Mouse (Mus musculus) MEL (cell line): ENCODE measurements around the gene Secisbp2. TPM values are rescaled to one million over a fixed set of nuclear protein-coding genes. Genes with fewer than 3 reads are reported as not detected.

Experiments
- DNase-seq: peaks from one replicate; pipeline ENCODE4 v3.0.0; 2011; ENCODE audit warnings: low read depth, low spot score
- H3K27ac ChIP-seq: 2 replicates; pipeline ENCODE4 v1.5.1; 2012; ENCODE audit warnings: low read depth, mild to moderate bottlenecking, control low read depth, low read length, moderate library complexity; ENCODE audit not compliant: control insufficient read depth
- H3K27me3 ChIP-seq, 2 experiments: fragments of 150-350 bp in 1 of 2; sonication (generic) in 1 of 2; 2 replicates each; pipeline ENCODE4 v1.6.1; 2012; ENCODE audit warnings: low read length in 2 of 2, mild to moderate bottlenecking in 2 of 2, improper control_type of control experiment in 1 of 2, moderate library complexity in 1 of 2; ENCODE audit not compliant: insufficient read depth in 2 of 2, control insufficient read depth in 1 of 2
- H3K36me3 ChIP-seq, 2 experiments: 2 replicates each; pipeline ENCODE4 v1.6.1; 2012 to 2014; ENCODE audit warnings: low read length in 2 of 2, improper control_type of control experiment in 1 of 2, inconsistent platforms in 1 of 2, mild to moderate bottlenecking in 1 of 2; ENCODE audit not compliant: insufficient read depth in 2 of 2, control insufficient read depth in 1 of 2
- H3K4me1 ChIP-seq, 2 experiments: fragments of 150-350 bp in 1 of 2; sonication (generic) in 1 of 2; 2 replicates each; pipeline ENCODE4 v1.6.1; 2012; ENCODE audit warnings: low read length in 2 of 2, improper control_type of control experiment in 1 of 2, mild to moderate bottlenecking in 1 of 2; ENCODE audit not compliant: insufficient read depth in 2 of 2, control insufficient read depth in 1 of 2
- H3K4me3 ChIP-seq, 2 experiments: fragments of 150-350 bp in 1 of 2; sonication (generic) in 1 of 2; 2 replicates each; pipeline ENCODE4 v1.5.1; 2012; ENCODE audit warnings: low read depth in 2 of 2, low read length in 2 of 2, mild to moderate bottlenecking in 2 of 2, moderate library complexity in 2 of 2, control low read depth in 1 of 2, improper control_type of control experiment in 1 of 2; ENCODE audit not compliant: control insufficient read depth in 1 of 2, insufficient read depth in 1 of 2
- H3K79me2 ChIP-seq: 2 replicates; pipeline ENCODE4 v1.6.1; 2012; ENCODE audit warnings: mild to moderate bottlenecking, low read length, moderate library complexity; ENCODE audit not compliant: control insufficient read depth, poor library complexity, insufficient read depth
- H3K9ac ChIP-seq: 2 replicates; pipeline ENCODE4 v1.6.1; 2012; ENCODE audit warnings: low read depth, mild to moderate bottlenecking, control low read depth, low read length, moderate library complexity; ENCODE audit not compliant: control insufficient read depth, poor library complexity, severe bottlenecking
- H3K9me3 ChIP-seq: fragments of 150-350 bp; sonication (generic); replicated peaks from 2 replicates; pipeline ENCODE4 v1.6.1; 2012; ENCODE audit warnings: mild to moderate bottlenecking, low read length, improper control_type of control experiment, moderate library complexity; ENCODE audit not compliant: insufficient read depth
- BHLHE40 ChIP-seq: IDR thresholded peaks from 2 replicates; pipeline ENCODE4 v1.6.1; 2012; ENCODE audit warnings: low read depth, mild to moderate bottlenecking, inconsistent platforms, low read length, improper control_type of control experiment, borderline replicate concordance
- CHD1 ChIP-seq: IDR thresholded peaks from 2 replicates; pipeline ENCODE4 v1.6.1; 2012; ENCODE audit warnings: low read depth, mild to moderate bottlenecking, inconsistent platforms, low read length, improper control_type of control experiment
- CHD2 ChIP-seq: IDR thresholded peaks from 2 replicates; pipeline ENCODE4 v1.6.1; 2011; ENCODE audit warnings: low read length, improper control_type of control experiment
- CTCF ChIP-seq, 3 experiments: IDR thresholded peaks in 2 of 3; conservative IDR thresholded peaks in 1 of 3; 2 replicates each; pipeline ENCODE4 v1.5.1; 2011 to 2012; ENCODE audit warnings: low read length in 3 of 3, low read depth in 2 of 3, mild to moderate bottlenecking in 2 of 3, improper control_type of control experiment in 1 of 3, inconsistent platforms in 1 of 3, mixed read lengths in 1 of 3, moderate library complexity in 1 of 3; ENCODE audit not compliant: control insufficient read depth in 1 of 3, insufficient read depth in 1 of 3, poor library complexity in 1 of 3, severe bottlenecking in 1 of 3
- EP300 ChIP-seq, 2 experiments: IDR thresholded peaks; 2 replicates each; pipeline ENCODE4 v1.6.1; 2011; ENCODE audit warnings: improper control_type of control experiment in 2 of 2, low read length in 2 of 2, low read depth in 1 of 2, mild to moderate bottlenecking in 1 of 2
- ETS1 ChIP-seq: IDR thresholded peaks from 2 replicates; pipeline ENCODE4 v1.6.1; 2012; ENCODE audit warnings: low read depth, mild to moderate bottlenecking, inconsistent platforms, low read length, improper control_type of control experiment, moderate library complexity
- GATA1 ChIP-seq: IDR thresholded peaks from 2 replicates; pipeline ENCODE4 v1.6.1; 2011; ENCODE audit warnings: low read depth, low read length, improper control_type of control experiment
- HCFC1 ChIP-seq: IDR thresholded peaks from 2 replicates; pipeline ENCODE4 v1.6.1; 2012; ENCODE audit warnings: low read depth, mild to moderate bottlenecking, inconsistent platforms, low read length, improper control_type of control experiment, moderate library complexity
- JUND ChIP-seq: IDR thresholded peaks from 2 replicates; pipeline ENCODE4 v1.6.1; 2011; ENCODE audit warnings: low read depth, mild to moderate bottlenecking, improper control_type of control experiment, low read length
- KAT2A ChIP-seq: conservative IDR thresholded peaks from 2 replicates; pipeline ENCODE4 v1.6.1; 2012; ENCODE audit warnings: low read depth, low read length, improper control_type of control experiment, inconsistent platforms
- MAFK ChIP-seq: IDR thresholded peaks from 2 replicates; pipeline ENCODE4 v1.6.1; 2011; ENCODE audit warnings: low read depth, mild to moderate bottlenecking, low read length, improper control_type of control experiment, borderline replicate concordance
- MAX ChIP-seq: IDR thresholded peaks from 2 replicates; pipeline ENCODE4 v1.6.1; 2011; ENCODE audit warnings: low read length, improper control_type of control experiment
- MXI1 ChIP-seq: IDR thresholded peaks from 2 replicates; pipeline ENCODE4 v1.6.1; 2011; ENCODE audit warnings: mild to moderate bottlenecking, low read depth, low read length, improper control_type of control experiment
- MYC ChIP-seq: IDR thresholded peaks from 2 replicates; pipeline ENCODE4 v1.6.1; 2011; ENCODE audit warnings: low read depth, mild to moderate bottlenecking, low read length, improper control_type of control experiment, moderate library complexity
- RCOR1 ChIP-seq: IDR thresholded peaks from 2 replicates; pipeline ENCODE4 v1.6.1; 2012; ENCODE audit warnings: low read depth, mild to moderate bottlenecking, inconsistent platforms, low read length, improper control_type of control experiment
- SIN3A ChIP-seq: IDR thresholded peaks from 2 replicates; pipeline ENCODE4 v1.6.1; 2012; ENCODE audit warnings: low read length, improper control_type of control experiment, inconsistent platforms
- TAL1 ChIP-seq: IDR thresholded peaks from 2 replicates; pipeline ENCODE4 v1.6.1; 2012; ENCODE audit warnings: mild to moderate bottlenecking, inconsistent platforms, low read length, moderate library complexity, mixed read lengths
- TCF12 ChIP-seq: IDR thresholded peaks from 2 replicates; pipeline ENCODE4 v1.6.1; 2014; ENCODE audit warnings: low read depth, mild to moderate bottlenecking, inconsistent platforms, low read length, improper control_type of control experiment, moderate library complexity
- USF1 ChIP-seq: IDR thresholded peaks from 2 replicates; pipeline ENCODE4 v1.6.1; 2014; ENCODE audit warnings: low read depth, mild to moderate bottlenecking, inconsistent platforms, low read length, improper control_type of control experiment, moderate library complexity
- ZC3H11A ChIP-seq: IDR thresholded peaks from 2 replicates; pipeline ENCODE4 v1.6.1; 2012; ENCODE audit warnings: low read depth, mild to moderate bottlenecking, inconsistent platforms, low read length, improper control_type of control experiment
- polyA plus RNA-seq, 2 experiments: library from polyadenylated mRNA; stranded (reverse) in 1 of 2; unstranded in 1 of 2; fragments of >175 nt in 1 of 2; fragments of >200 nt in 1 of 2; gene quantifications; 2 replicates each; pipeline versions ENCODE4 v1.2.1 to v1.2.4; 2012; ENCODE audit warnings: low replicate concordance in 2 of 2, low read depth in 1 of 2; ENCODE audit not compliant: insufficient read length in 2 of 2, insufficient read depth in 1 of 2, missing spikeins in 1 of 2
- total RNA-seq: library from RNA; depleted of rRNA; stranded (reverse); fragments of 300-350 nt; gene quantifications from 2 replicates; pipeline ENCODE4 v1.2.3, GENCODE M21; 2012

The Secisbp2 gene
- total and polyA plus RNA-seq, 3 experiments: 26.0 to 76.4 (median 28.5) TPM

- TF ChIP-seq ETS1 (peak; percentile 32; the same call in 1 of the 2 replicates), CHD2 (no peak), TCF12 (0 out of 2 replicates have a peak, but pooled peaks have one; percentile 10)
- Histone ChIP-seq H3K27me3 (no peaks in the 10 kb centered on the region), H3K36me3 (peaks cover 2 to 21% of the 10 kb centered on the region in 2 experiments; a peak in 3 of 4 replicates), H3K27ac (no peak overlapping the region), H3K4me3 (no peak overlapping the region), H3K4me1 (peaks cover 22 to 29% of the 10 kb centered on the region in 2 experiments), H3K9me3 (no peaks in the 10 kb centered on the region), H3K79me2 (no peaks in the 10 kb centered on the region), H3K9ac (no peak overlapping the region)
- DNase-seq: no peak
These were observed 46.0 kb downstream of the Secisbp2 start for GRCm38 (mm10) chr13:51697455-51697854.

- no peak for TF ChIP-seq ZC3H11A
- TF ChIP-seq MYC: no peak
- TF ChIP-seq KAT2A: no peak
- no peak for TF ChIP-seq BHLHE40
- TF ChIP-seq, all 39 proteins: peak for 0
- H3K4me1 ChIP-seq: peaks cover 22 to 29% of the 10 kb centered on the region in 2 experiments
- no peaks in the 10 kb centered on the region for H3K79me2 ChIP-seq
- no peaks in the 10 kb centered on the region for H3K27me3 ChIP-seq
- peaks cover 2 to 21% of the 10 kb centered on the region in 2 experiments; a peak in 3 of 4 replicates for H3K36me3 ChIP-seq
- H3K4me3 ChIP-seq: no peak overlapping the region
- H3K9me3 ChIP-seq: no peaks in the 10 kb centered on the region
- no peak overlapping the region for H3K9ac ChIP-seq
- no peak for DNase-seq
- peak overlapping the region; percentile 33; the same call in 1 of the 2 replicates for H3K27ac ChIP-seq
These were observed 46.4 kb downstream of the Secisbp2 start for GRCm38 (mm10) chr13:51697897-51698296.

GRCm38 (mm10) chr13:51698318-51698717 lies 46.8 kb downstream of the Secisbp2 start:
- H3K27ac ChIP-seq: peak overlapping the region; percentile 33
- DNase-seq: peak; percentile 58
- H3K9me3 ChIP-seq: no peaks in the 10 kb centered on the region
- no peaks in the 10 kb centered on the region for H3K27me3 ChIP-seq
- peaks cover 22 to 29% of the 10 kb centered on the region in 2 experiments for H3K4me1 ChIP-seq
- no peak overlapping the region for H3K4me3 ChIP-seq
- H3K79me2 ChIP-seq: no peaks in the 10 kb centered on the region
- TF ChIP-seq EP300 (IDR thresholded peaks at IDR 0.05; ENCODE audit: low read depth in 1 of 2, low read length in 2 of 2) (peak; percentile 65 to 79; a peak in 3 of 4 replicates), CTCF (IDR thresholded peaks at IDR 0.05 in 2 of 3, conservative IDR thresholded peaks at IDR 0.05 in 1 of 3; ENCODE audit: control insufficient read depth in 1 of 3, insufficient read depth in 1 of 3, low read depth in 2 of 3, low read length in 3 of 3, poor library complexity in 1 of 3, severe bottlenecking in 1 of 3) (no peak), CHD2 (no peak), HCFC1 (no peak), SIN3A (peak; percentile 65), MYC (0 out of 2 replicates have a peak, but pooled peaks have one; percentile 50), USF1 (peak; percentile 43; the same call in 1 of the 2 replicates), MAFK (no peak), GATA1 (peak; percentile 76), MXI1 (peak; percentile 36; the same call in 1 of the 2 replicates), CHD1 (no peak), RCOR1 (peak; percentile 51), JUND (no peak), ETS1 (peak; percentile 68), MAX (peak; percentile 76), TCF12 (peak; percentile 84), TAL1 (peak; percentile 59)
- TF ChIP-seq, all 39 proteins: peak for 11
- H3K9ac ChIP-seq: no peak overlapping the region
- peaks cover 2 to 21% of the 10 kb centered on the region in 2 experiments; a peak in 3 of 4 replicates for H3K36me3 ChIP-seq
